ENCODE assay signal across 8 mouse cellular contexts in the genomic region with DNA sequence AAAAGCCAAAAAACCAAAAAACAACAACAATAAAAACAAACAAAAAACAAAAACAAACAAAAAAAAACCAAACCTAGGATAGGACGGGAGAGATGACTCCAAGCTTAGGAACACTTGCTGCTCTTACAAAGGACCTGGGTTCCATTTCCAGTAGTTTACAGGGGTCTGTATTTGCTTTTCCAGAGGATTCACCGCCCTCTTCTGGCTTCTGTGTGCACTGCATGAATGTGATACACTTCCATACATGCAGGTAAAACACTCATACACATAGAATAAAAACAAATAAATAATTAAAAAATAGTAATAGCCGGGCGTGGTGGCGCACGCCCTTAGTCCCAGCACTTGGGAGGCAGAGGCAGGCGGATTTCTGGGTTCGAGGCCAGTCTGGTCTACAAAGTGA. TPM values are rescaled to one million over a fixed set of nuclear protein-coding genes. Genes with fewer than 3 reads are reported as not detected.
DNase-seq lines count a peak whose midpoint lies in the region; ATAC-seq and TF ChIP-seq lines count a peak whose summit lies in the region.

No protein-coding gene starts in this region.

- no peaks in the 10 kb centered on the region for H3K27me3 ChIP-seq in hindbrain, embryonic 10.5 days (ENCODE audit: insufficient read depth, poor library complexity, severe bottlenecking)
- H3K27me3 ChIP-seq in hindbrain, embryonic 13.5 days = no peaks in the 10 kb centered on the region
- H3K27me3 ChIP-seq in liver, embryonic 13.5 days = no peaks in the 10 kb centered on the region
- H3K27me3 ChIP-seq in stomach, postnatal 0 days (ENCODE audit: control insufficient read depth, insufficient read depth, low read length) = no peaks in the 10 kb centered on the region

- H3K9me3 ChIP-seq in hindbrain, embryonic 10.5 days = no peaks in the 10 kb centered on the region
- H3K9me3 ChIP-seq in hindbrain, embryonic 13.5 days = no peaks in the 10 kb centered on the region
- H3K9me3 ChIP-seq in liver, embryonic 13.5 days (replicated peaks) = no peaks in the 10 kb centered on the region
- no peaks in the 10 kb centered on the region for H3K9me3 ChIP-seq in stomach, postnatal 0 days (ENCODE audit: control insufficient read depth, low read length)

- no peak overlapping the region for H3K4me2 ChIP-seq in hindbrain, embryonic 13.5 days
- no peak overlapping the region for H3K4me2 ChIP-seq in liver, embryonic 13.5 days
- no peak overlapping the region for H3K4me2 ChIP-seq in stomach, postnatal 0 days (replicated peaks; ENCODE audit: low read depth)

- DNase-seq in hindbrain, embryonic 10.5 days (ENCODE audit: low spot score) = peak; percentile 52
- DNase-seq in urinary bladder, postnatal 25 days (ENCODE audit: low spot score) = peak; percentile 33
- DNase-seq in urinary bladder, postnatal 10 days (ENCODE audit: low spot score) = no peak
- peak; percentile 64 to 70 for DNase-seq in cerebellum, postnatal 36 days
- DNase-seq in liver, embryonic 13.5 days = peak; percentile 31
- no peak for DNase-seq in stomach, postnatal 0 days (ENCODE audit: low spot score)
- DNase-seq in layer of hippocampus, adult 9-10 months (ENCODE audit: low spot score) = no peak

- no peak overlapping the region for H3K4me3 ChIP-seq in hindbrain, embryonic 10.5 days
- H3K4me3 ChIP-seq in hindbrain, embryonic 13.5 days = no peak overlapping the region
- H3K4me3 ChIP-seq in liver, embryonic 13.5 days (replicated peaks) = no peak overlapping the region
- no peak overlapping the region for H3K4me3 ChIP-seq in stomach, postnatal 0 days (ENCODE audit: low read depth, low read length)

- WGBS in hindbrain, embryonic 10.5 days = 69% methylated on average over 8 of the region's 8 CpGs
- WGBS in hindbrain, embryonic 13.5 days = 74% methylated on average over 8 of the region's 8 CpGs
- 51% methylated on average over 8 of the region's 8 CpGs for WGBS in liver, embryonic 13.5 days (ENCODE audit: insufficient replicate concordance)
- WGBS in stomach, postnatal 0 days = 64% methylated on average over 8 of the region's 8 CpGs

- no peak overlapping the region for H3K27ac ChIP-seq in hindbrain, embryonic 10.5 days
- H3K27ac ChIP-seq in hindbrain, embryonic 13.5 days = no peak overlapping the region
- no peak overlapping the region for H3K27ac ChIP-seq in liver, embryonic 13.5 days
- H3K27ac ChIP-seq in stomach, postnatal 0 days (replicated peaks) = no peak overlapping the region

- TF ChIP-seq CTCF in stomach, postnatal 0 days (IDR thresholded peaks at IDR 0.05; ENCODE audit: low read depth) = peak; percentile 71

- H3K36me3 ChIP-seq in hindbrain, embryonic 10.5 days = no peaks in the 10 kb centered on the region
- H3K36me3 ChIP-seq in hindbrain, embryonic 13.5 days = no peaks in the 10 kb centered on the region
- no peaks in the 10 kb centered on the region for H3K36me3 ChIP-seq in liver, embryonic 13.5 days
- no peaks in the 10 kb centered on the region for H3K36me3 ChIP-seq in stomach, postnatal 0 days (ENCODE audit: control insufficient read depth, insufficient read depth, low read length)

- peaks cover 12% of the 10 kb centered on the region for H3K4me1 ChIP-seq in hindbrain, embryonic 10.5 days (replicated peaks)
- peaks cover 5% of the 10 kb centered on the region; the same call in 1 of the 2 replicates for H3K4me1 ChIP-seq in hindbrain, embryonic 13.5 days (replicated peaks)
- H3K4me1 ChIP-seq in liver, embryonic 13.5 days (replicated peaks) = peaks cover 17% of the 10 kb centered on the region
- H3K4me1 ChIP-seq in stomach, postnatal 0 days (replicated peaks; ENCODE audit: control insufficient read depth, insufficient read depth) = no peaks in the 10 kb centered on the region

- H3K9ac ChIP-seq in hindbrain, embryonic 13.5 days = no peak overlapping the region
- no peak overlapping the region for H3K9ac ChIP-seq in liver, embryonic 13.5 days
- H3K9ac ChIP-seq in stomach, postnatal 0 days (ENCODE audit: low read length) = no peak overlapping the region

- ATAC-seq in hindbrain, embryonic 13.5 days (ENCODE audit: low FRiP score) = no peak
- no peak for ATAC-seq in liver, embryonic 13.5 days (ENCODE audit: low read depth)
- no peak for ATAC-seq in stomach, postnatal 0 days (ENCODE audit: low FRiP score, low TSS enrichment)

- no peak for TF ChIP-seq EP300 in stomach, postnatal 0 days (optimal IDR thresholded peaks at IDR 0.05)

RNA-seq across cellular contexts. Expression of a gene that starts 4.9 kb away (rescaled TPM):
- polyA plus RNA-seq in hindbrain, embryonic 10.5 days (2016; fragmentation: Nextera tagmentation; extraction: Ambion mirVana) = 1.8 and 3.0 TPM in 2 replicates
- polyA plus RNA-seq in hindbrain, embryonic 13.5 days (2015; fragmentation: Nextera tagmentation; extraction: Ambion mirVana) = 2.8 and 3.1 TPM in 2 replicates
- 0.88 and 0.99 TPM in 2 replicates for polyA plus RNA-seq in liver, embryonic 13.5 days (2015; fragmentation: Nextera tagmentation; extraction: Ambion mirVana)
- polyA plus RNA-seq in stomach, postnatal 0 days (2015; fragmentation: Nextera tagmentation; extraction: Ambion mirVana) = 0.82 and 0.85 TPM in 2 replicates

RNA-seq across cellular contexts. Expression of a gene that starts 10.7 kb away (rescaled TPM):
- 11.9 and 21.7 TPM in 2 replicates for polyA plus RNA-seq in hindbrain, embryonic 10.5 days (2016; fragmentation: Nextera tagmentation; extraction: Ambion mirVana)
- 20.1 and 21.6 TPM in 2 replicates for polyA plus RNA-seq in hindbrain, embryonic 13.5 days (2015; fragmentation: Nextera tagmentation; extraction: Ambion mirVana)
- polyA plus RNA-seq in liver, embryonic 13.5 days (2015; fragmentation: Nextera tagmentation; extraction: Ambion mirVana) = 2.2 and 3.3 TPM in 2 replicates
- polyA plus RNA-seq in stomach, postnatal 0 days (2015; fragmentation: Nextera tagmentation; extraction: Ambion mirVana) = 10.9 and 12.3 TPM in 2 replicates

RNA-seq across cellular contexts. Expression of a gene that starts 11.2 kb away (rescaled TPM):
- 93.6 and 96.4 TPM in 2 replicates for polyA plus RNA-seq in hindbrain, embryonic 10.5 days (2016; fragmentation: Nextera tagmentation; extraction: Ambion mirVana)
- 86.0 and 89.9 TPM in 2 replicates for polyA plus RNA-seq in hindbrain, embryonic 13.5 days (2015; fragmentation: Nextera tagmentation; extraction: Ambion mirVana)
- polyA plus RNA-seq in liver, embryonic 13.5 days (2015; fragmentation: Nextera tagmentation; extraction: Ambion mirVana) = 40.7 and 43.9 TPM in 2 replicates
- 41.8 and 42.6 TPM in 2 replicates for polyA plus RNA-seq in stomach, postnatal 0 days (2015; fragmentation: Nextera tagmentation; extraction: Ambion mirVana)

RNA-seq across cellular contexts. Expression of a gene that starts 50.5 kb away (rescaled TPM):
- polyA plus RNA-seq in hindbrain, embryonic 10.5 days (2016; fragmentation: Nextera tagmentation; extraction: Ambion mirVana) = 6.8 and 10.2 TPM in 2 replicates
- 32.8 and 34.3 TPM in 2 replicates for polyA plus RNA-seq in hindbrain, embryonic 13.5 days (2015; fragmentation: Nextera tagmentation; extraction: Ambion mirVana)
- polyA plus RNA-seq in liver, embryonic 13.5 days (2015; fragmentation: Nextera tagmentation; extraction: Ambion mirVana) = 0.15 and 0.20 TPM in 2 replicates
- polyA plus RNA-seq in stomach, postnatal 0 days (2015; fragmentation: Nextera tagmentation; extraction: Ambion mirVana) = 0.84 and 1.3 TPM in 2 replicates

Comparison
In these comparisons a context has a peak if more than half of its experiments do, and no peak if none do; other contexts are left out.
1. DNase-seq: peak in hindbrain, embryonic 10.5 days (single experiment), urinary bladder, postnatal 25 days (single experiment), cerebellum, postnatal 36 days (2 of 2) and liver, embryonic 13.5 days (single experiment); none in urinary bladder, postnatal 10 days (single experiment), stomach, postnatal 0 days (single experiment) and layer of hippocampus, adult 9-10 months (single experiment).